Mouse (Mus musculus) splenic B cell, adult 2 months (primary cell): ENCODE measurements around the gene Eef1a2.
"Not testable (repeated sequence)": the region's sequence is repeated elsewhere in the genome, so short reads cannot be mapped to it uniquely, and the experiment has no call there.

ENCODE experiments used
- DNase-seq: peaks from one replicate; pipeline ENCODE4 v3.0.0-alpha.2; 2011; ENCODE audit warnings: low read depth, low spot score
- H3K27me3 ChIP-seq: 2 replicates; pipeline ENCODE4 v1.6.1; 2012; ENCODE audit warnings: mild to moderate bottlenecking, low read length, moderate library complexity, mixed read lengths; ENCODE audit not compliant: control insufficient read depth, poor library complexity, insufficient read depth, severe bottlenecking
- H3K36me3 ChIP-seq: 2 replicates; pipeline ENCODE4 v1.6.1; 2012; ENCODE audit warnings: mild to moderate bottlenecking, low read length, moderate library complexity, mixed read lengths; ENCODE audit not compliant: control insufficient read depth, poor library complexity, insufficient read depth, severe bottlenecking

Gene Eef1a2

DNA sequence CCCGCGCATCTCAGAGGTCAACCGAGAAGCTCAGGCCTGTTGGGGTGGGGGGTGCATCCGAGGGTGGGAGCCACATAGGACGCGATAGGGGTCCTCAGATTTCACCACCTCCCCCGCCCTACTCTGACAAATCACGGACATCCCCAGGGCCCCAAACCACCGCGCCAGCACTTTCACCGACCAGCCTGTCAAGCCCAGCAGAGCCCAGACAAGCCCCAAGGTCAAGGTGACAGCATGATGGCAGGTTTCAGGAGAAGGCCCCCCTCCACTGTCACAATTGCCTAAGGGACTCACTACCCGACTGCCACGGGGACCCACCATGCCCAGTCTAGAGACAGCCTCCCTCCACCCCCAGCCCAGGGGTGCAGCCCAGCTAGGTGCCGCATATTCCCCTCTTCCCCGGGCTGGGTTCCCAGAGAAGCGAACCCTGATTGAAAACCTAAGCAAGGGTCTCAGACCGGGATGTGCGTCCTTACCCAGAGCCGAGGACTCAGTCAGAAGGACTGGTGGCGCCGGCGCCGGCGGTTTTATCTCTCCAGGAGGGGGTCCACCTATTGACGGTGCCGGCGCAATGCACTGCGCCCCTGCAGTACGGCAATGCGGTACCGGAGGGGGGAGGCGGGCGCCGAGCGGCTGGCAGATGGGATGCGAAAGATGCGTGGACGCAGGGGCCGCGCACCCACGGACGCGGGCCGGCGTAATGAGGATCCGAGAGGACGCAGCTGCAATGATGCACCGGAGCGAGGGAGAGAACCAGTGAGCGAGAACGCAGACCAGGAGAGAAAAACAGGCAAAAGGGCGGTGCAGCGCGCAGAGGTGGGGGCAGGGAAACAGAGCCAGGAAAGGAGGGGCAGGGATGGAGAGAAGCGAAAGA, at the start of gene Eef1a2:
TSS of gene Eef1a2 (minus strand) at position 767 of the 874 bp plus-strand sequence.
- DNase-seq, result no peak
- Histone ChIP-seq H3K27me3 (no peaks in the 10 kb centered on the region; the same call in 1 of the 2 replicates), H3K36me3 (no peaks in the 10 kb centered on the region)

DNA sequence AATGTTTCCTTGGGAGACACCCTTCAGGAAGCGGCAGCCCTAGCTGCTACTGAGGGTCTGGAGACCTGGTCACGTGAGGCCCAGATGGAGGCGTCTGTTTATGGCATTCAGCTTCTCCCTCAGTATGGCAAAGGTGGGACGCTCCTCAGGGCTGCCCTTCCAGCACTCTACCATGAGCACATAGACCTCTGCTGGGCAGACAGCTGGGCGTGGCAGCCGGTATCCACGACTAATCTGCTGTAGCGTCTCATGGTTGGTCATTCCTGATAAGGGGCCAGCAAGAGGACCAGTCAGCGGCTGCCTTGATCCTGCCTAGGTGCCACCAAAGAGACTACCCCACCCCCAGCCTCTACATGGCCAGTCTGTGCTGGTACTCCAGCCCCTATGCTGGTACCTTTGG, 49.3 kb upstream of the Eef1a2 start:
- DNase-seq, result no peak
- no peaks in the 10 kb centered on the region for H3K36me3 ChIP-seq

DNA sequence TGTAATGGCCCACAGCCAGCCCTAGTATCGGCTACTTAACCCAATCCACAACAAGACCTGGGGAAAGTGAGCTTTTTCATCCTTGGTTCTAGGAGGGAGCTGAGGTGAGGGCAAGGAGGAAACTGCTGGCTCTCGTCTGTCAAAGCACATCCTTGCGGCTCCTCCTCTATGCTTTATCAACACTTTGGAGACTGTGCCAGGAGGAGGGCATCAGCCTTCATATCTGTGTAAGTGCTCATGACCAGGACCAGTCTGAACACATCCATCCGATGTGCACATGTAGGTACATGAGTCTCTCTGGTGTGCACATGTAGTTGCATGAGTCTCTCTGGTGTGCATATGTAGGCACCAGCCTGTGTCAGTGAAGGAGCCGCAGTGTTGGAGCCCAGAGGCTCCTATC, 48.9 kb upstream of the Eef1a2 start:
- Histone ChIP-seq H3K36me3 (no peaks in the 10 kb centered on the region), H3K27me3 (no peaks in the 10 kb centered on the region)
- DNase-seq, result no peak

More for the DNA sequence above, 49.3 kb upstream of the Eef1a2 start:
- no peaks in the 10 kb centered on the region for H3K27me3 ChIP-seq

DNA sequence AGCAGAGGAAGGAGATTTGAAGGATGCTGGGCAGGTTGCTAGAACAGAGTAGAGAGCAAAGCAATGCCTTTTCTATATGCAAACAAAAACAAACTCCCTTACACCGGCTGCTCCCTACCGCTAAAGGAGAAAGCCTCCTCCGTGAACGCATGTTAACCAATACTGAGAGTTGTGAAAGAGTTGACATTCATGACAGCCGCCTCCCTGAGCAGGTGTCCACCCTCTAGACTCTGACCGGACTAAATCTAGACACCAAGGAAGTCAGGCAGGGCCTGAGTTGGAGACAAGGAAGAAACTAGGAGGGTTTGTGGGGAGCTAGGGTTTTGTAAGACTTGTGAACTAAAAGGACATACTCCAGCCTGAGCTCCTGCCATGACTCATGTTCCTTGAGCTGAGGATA, 46.1 kb upstream of the Eef1a2 start:
- H3K27me3 ChIP-seq, result no peaks in the 10 kb centered on the region
- no peak for DNase-seq
- H3K36me3 ChIP-seq, result no peaks in the 10 kb centered on the region

DNA sequence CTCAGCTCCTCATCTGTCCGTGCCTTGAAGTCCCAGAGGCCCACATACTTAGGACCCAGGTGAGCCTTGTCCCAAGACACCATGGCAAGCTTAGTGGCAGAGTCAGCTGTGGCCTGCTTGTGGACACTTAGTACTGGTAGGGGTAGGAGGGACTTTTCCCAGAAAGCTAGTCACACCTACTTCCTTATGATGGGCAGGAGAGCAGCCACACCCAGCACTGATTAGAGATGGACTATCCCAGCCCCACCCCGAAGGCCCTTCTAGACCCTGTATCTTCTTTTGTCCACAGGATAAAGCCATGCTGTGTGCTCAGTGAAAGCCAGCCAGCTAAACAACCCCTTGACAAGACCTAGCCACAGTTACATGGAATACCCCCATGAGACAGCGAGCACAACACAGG, 45.6 kb upstream of the Eef1a2 start, which contains the start of gene Ptk6:
TSS of gene Ptk6 (minus strand) at position 368 of the 400 bp plus-strand sequence.
- no peaks in the 10 kb centered on the region for H3K27me3 ChIP-seq
- no peak for DNase-seq
- H3K36me3 ChIP-seq, result no peaks in the 10 kb centered on the region

DNA sequence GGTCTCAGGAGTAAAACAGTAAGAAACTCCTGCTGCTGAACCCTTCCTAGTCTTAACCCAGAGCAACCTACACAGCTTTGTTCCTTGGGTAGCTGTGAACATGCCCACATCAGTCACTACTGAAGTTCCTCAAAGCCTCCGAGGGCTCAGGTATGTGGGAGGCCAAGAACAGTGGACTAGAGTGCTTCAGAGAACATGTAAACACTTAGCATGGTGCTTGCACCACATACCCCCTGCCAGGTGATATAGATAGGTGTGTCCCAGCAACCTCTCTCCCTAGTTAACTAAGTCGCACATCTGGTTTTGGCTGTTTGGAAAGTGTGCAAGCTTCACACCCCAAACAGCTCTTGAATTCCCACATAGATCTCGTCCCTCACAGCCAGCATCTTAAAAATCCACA, 44.8 kb upstream of the Eef1a2 start:
- Histone ChIP-seq H3K27me3 (no peaks in the 10 kb centered on the region), H3K36me3 (no peaks in the 10 kb centered on the region)
- no peak for DNase-seq

DNA sequence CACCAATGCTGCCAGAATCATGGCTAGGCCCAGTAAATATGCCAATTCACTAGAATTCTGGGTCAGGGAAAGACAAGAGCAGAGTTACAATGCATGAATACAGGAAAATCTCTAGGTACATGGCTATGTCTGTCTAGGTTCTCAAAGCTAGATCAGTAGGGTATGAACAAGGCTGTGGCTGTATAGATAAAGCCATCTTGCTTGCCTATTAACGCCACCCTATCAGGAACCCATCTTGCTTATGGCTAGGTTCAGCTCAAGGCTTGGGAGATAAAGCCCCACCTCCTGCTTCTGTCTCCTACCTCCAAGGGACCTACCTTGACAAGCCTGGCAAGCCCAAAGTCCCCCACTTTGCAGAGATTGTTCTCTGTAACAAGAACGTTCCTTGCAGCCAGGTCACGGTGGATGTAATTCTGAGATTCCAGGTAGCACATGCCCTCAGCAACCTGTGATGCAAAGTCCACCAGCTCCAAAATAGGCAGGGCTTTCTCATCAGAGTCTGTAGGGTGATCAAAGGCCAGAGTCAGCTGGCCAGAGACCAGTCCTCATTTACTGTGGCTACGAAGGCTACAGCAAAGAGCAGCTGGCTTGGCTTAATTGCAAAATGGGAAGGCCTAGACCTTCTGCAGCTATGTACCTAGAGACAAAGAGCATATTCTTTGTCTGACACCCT, 40.0 kb upstream of the Eef1a2 start:
- no peak for DNase-seq
- no peaks in the 10 kb centered on the region for H3K27me3 ChIP-seq
- no peaks in the 10 kb centered on the region for H3K36me3 ChIP-seq

DNA sequence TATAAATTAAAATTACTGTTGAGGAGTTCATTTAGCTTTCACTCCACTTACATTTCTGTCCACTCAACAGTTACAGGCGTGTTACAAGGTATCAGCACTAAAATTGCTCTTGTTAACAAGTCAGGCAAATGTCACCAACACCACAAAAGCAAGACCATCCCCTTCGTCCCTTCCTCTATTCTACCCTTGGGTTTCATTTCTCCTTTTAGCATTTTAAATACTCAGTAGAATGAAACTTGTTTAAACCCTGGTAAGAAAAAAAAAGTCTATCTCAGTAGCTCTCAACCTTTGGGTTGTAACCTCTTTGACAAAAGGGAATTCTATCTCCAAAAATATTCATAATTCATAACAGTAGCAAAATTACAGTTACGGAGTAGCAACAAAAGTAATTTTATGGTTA, 36.2 kb upstream of the Eef1a2 start:
- peak; percentile 74 for DNase-seq
- no peaks in the 10 kb centered on the region for H3K36me3 ChIP-seq
- H3K27me3 ChIP-seq, result no peaks in the 10 kb centered on the region

DNA sequence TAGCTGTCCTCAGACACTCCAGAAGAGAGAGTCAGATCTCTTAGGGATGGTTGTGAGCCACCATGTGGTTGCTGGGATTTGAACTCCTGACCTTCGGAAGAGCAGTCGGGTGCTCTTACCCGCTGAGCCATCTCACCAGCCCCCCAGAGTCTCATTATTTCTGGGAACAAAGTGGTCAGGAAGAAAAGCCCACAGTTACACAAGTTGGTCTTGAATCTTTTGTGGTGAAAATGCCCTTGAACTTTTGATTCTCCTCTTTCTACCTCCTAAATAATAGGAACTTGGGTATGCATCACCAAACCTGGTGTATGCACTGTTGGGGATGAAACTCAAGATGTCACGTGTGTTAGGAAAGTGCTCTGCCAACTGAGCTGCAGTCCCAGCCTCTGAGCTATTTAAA, 35.1 kb upstream of the Eef1a2 start:
- no peaks in the 10 kb centered on the region for H3K27me3 ChIP-seq
- DNase-seq, result peak; percentile 15
- H3K36me3 ChIP-seq, result no peaks in the 10 kb centered on the region

DNA sequence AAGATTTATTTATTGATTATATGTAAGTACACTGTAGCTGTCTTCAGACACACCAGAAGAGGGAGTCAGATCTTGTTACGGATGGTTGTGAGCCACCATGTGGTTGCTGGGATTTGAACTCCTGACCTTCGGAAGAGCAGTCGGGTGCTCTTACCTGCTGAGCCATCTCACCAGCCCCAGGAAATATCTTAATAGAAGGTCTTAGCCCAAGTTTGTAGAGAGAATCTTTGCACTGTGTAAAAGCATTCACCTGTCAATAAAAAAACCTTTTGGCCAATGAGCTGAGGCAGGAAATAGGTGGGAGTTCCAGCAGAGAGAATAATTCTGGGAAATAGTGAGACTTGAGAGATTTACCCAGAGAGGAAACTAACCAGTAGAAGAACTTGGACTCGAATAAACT, 34.6 kb upstream of the Eef1a2 start:
- DNase-seq, H3K27me3 ChIP-seq: not testable (repeated sequence)

DNA sequence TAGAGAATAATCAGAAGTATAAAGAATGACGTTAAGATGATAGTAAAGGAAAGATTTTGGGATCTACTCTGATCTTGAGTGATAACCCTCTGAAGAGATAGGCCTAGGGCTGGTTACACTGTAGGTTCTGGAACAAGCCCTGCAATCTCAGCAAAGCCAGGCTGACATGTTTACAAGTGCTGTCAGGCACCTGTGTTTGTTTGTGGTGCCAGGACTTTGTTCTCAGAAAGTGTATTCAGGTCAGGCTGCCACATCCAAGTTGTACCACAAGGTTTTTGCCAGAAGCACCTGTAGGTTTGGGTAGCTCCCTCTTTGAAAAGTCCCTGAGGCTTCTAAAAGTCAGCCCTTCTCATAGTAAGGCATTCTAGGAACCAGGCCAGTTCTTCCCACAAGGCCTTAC, 32.5 kb upstream of the Eef1a2 start:
- H3K27me3 ChIP-seq, result no peaks in the 10 kb centered on the region
- no peaks in the 10 kb centered on the region for H3K36me3 ChIP-seq
- DNase-seq, result no peak

More for the DNA sequence above, 34.6 kb upstream of the Eef1a2 start:
- not testable (repeated sequence) for H3K36me3 ChIP-seq

DNA sequence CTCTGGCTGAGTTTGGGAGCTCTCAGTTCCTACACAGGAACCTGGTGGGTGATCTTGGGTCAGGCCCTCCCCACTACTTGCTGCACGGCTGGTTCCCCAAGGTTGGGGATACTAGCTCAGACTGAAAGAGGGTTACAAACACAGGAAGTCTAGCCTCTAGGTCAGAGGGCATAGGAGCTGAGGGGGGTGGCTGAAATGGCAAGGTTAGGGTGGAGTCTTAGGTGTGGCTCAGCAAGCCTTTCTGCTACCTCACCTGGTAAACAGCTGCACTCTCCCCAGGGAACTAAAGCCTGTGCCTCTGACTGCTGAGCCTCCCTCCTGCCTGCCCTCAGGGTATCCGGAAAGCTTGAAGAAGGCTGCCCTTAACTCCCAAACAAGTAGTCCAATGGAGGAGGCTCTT, 31.9 kb upstream of the Eef1a2 start:
- Histone ChIP-seq H3K27me3 (no peaks in the 10 kb centered on the region), H3K36me3 (no peaks in the 10 kb centered on the region)
- peak; percentile 72 for DNase-seq

DNA sequence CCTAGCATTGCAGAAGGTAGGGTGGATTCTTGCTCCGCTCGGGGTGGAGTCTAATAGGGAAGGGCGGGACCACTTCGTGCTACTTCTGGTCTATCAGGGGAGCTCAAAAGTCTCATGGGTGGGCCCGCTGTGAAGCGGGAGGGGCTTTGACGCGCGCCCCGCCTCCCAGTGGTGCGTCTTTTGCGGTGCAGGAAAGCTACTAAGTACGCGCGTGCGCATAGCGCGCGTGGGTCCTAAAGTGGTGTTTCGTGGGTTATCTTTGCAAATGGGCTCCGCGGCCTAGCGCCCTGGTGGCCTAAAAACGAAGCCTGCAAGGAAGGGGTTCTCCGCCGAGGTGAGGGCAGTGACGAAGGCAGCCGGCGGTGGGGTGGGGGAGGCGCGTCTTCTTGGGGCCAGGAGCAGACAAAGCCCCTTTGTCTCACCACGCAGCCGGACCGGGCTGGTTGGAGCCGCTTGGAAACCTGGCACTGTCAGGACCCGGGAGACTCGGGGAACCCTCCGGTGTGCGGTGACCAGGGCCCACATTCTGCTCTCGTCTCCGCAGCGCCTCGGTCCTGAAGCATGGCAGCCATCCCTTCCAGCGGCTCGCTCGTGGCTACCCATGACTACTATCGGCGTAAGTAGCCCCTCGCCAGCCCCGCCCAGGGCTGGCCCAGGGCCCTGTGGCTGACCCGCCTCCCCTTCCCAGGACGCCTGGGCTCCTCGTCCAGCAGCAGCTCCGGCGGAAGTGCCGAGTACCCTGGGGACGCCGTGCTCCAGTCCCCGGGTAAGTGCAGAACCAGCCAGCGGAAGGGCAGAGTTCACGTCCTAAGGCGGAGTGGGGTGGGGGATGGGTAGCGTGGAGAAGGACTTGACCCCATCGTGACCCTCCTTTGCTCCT, 30.5 kb upstream of the Eef1a2 start, which contains the start of gene Ppdpf:
TSS of gene Ppdpf (plus strand) at position 127 of the 880 bp plus-strand sequence.
- DNase-seq, result peak; percentile 98
- Histone ChIP-seq H3K36me3 (no peaks in the 10 kb centered on the region), H3K27me3 (no peaks in the 10 kb centered on the region)

DNA sequence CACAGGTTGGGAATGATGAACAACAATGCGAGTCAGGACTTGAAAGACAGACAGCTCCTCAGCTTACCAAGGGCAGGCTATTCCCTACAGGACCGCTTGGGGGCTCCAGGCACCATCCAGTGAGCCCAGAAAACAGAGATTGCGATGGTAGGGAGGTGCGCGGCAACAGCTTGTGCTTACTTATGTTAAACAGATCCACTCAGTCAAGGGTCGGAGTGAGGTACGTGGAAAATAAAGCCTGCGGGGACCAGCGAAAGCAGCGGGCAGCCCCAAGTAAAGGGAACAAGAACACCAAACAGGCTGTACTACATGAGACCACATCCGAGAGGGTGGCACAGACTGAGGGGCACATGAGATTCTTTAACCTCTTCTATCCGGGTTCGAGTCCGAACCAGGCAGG, 29.8 kb upstream of the Eef1a2 start:
- DNase-seq, result peak; percentile 93
- Histone ChIP-seq H3K27me3 (no peaks in the 10 kb centered on the region), H3K36me3 (no peaks in the 10 kb centered on the region)
